Mouse (Mus musculus): ENCODE results near the gene Gucy1b1. TPM values are rescaled to one million over a fixed set of nuclear protein-coding genes. Genes with fewer than 3 reads are reported as not detected.

The Gucy1b1 gene
- polyA plus RNA-seq, 1 experiment, result not detected

- Histone ChIP-seq H3K79me3 (ENCODE audit: low read depth) (no peaks in the 10 kb centered on the region), H3K79me2 (ENCODE audit: control insufficient read depth, insufficient read depth) (no peaks in the 10 kb centered on the region), H3K4me3 (ENCODE audit: insufficient read depth, poor library complexity, severe bottlenecking) (no peak overlapping the region), H3K27me3 (ENCODE audit: control insufficient read depth, insufficient read depth, insufficient read length) (no peaks in the 10 kb centered on the region), H3K36me3 (ENCODE audit: control insufficient read depth, insufficient read depth) (no peaks in the 10 kb centered on the region), H3ac (ENCODE audit: control insufficient read depth, insufficient read length, low read depth) (no peak overlapping the region)
- TF ChIP-seq CEBPB (IDR thresholded peaks at IDR 0.05; ENCODE audit: low read depth) (no peak), MYOD1 (IDR thresholded peaks at IDR 0.05; ENCODE audit: control insufficient read depth, insufficient read length, low read depth) (no peak), MYOG (IDR thresholded peaks at IDR 0.05; ENCODE audit: control insufficient read depth, extremely low read depth, insufficient read length) (no peak), USF1 (IDR thresholded peaks at IDR 0.05; ENCODE audit: low read depth) (no peak), MAX (IDR thresholded peaks at IDR 0.05) (no peak), CTCF (IDR thresholded peaks at IDR 0.05; ENCODE audit: control insufficient read depth, insufficient read depth, insufficient read length) (no peak), FOSL1 (IDR thresholded peaks at IDR 0.05; ENCODE audit: insufficient read depth, low read length, poor library complexity, severe bottlenecking) (no peak)
Observed at GRCm38 (mm10) chr3:82007002-82007401, 67.5 kb downstream of the Gucy1b1 start.

GRCm38 (mm10) chr3:81995988-81996387 lies 78.5 kb downstream of the Gucy1b1 start:
- TF ChIP-seq MAX (IDR thresholded peaks at IDR 0.05) (no peak), CTCF (IDR thresholded peaks at IDR 0.05; ENCODE audit: control insufficient read depth, insufficient read depth, insufficient read length) (no peak), MYOG (IDR thresholded peaks at IDR 0.05; ENCODE audit: control insufficient read depth, extremely low read depth, insufficient read length) (no peak), USF1 (IDR thresholded peaks at IDR 0.05; ENCODE audit: low read depth) (no peak), CEBPB (IDR thresholded peaks at IDR 0.05; ENCODE audit: low read depth) (no peak), MYOD1 (IDR thresholded peaks at IDR 0.05; ENCODE audit: control insufficient read depth, insufficient read length, low read depth) (no peak), FOSL1 (IDR thresholded peaks at IDR 0.05; ENCODE audit: insufficient read depth, low read length, poor library complexity, severe bottlenecking) (no peak)
- Histone ChIP-seq H3ac (ENCODE audit: control insufficient read depth, insufficient read length, low read depth) (no peak overlapping the region), H3K27me3 (ENCODE audit: control insufficient read depth, insufficient read depth, insufficient read length) (no peaks in the 10 kb centered on the region), H3K79me3 (ENCODE audit: low read depth) (no peaks in the 10 kb centered on the region), H3K79me2 (ENCODE audit: control insufficient read depth, insufficient read depth) (no peaks in the 10 kb centered on the region), H3K36me3 (ENCODE audit: control insufficient read depth, insufficient read depth) (no peaks in the 10 kb centered on the region), H3K4me3 (ENCODE audit: insufficient read depth, poor library complexity, severe bottlenecking) (no peak overlapping the region)

GRCm38 (mm10) chr3:81995371-81995770 lies 79.1 kb downstream of the Gucy1b1 start:
- H3K36me3 ChIP-seq (ENCODE audit: control insufficient read depth, insufficient read depth), result no peaks in the 10 kb centered on the region
- no peaks in the 10 kb centered on the region for H3K79me2 ChIP-seq (ENCODE audit: control insufficient read depth, insufficient read depth)
- no peak overlapping the region for H3ac ChIP-seq (ENCODE audit: control insufficient read depth, insufficient read length, low read depth)
- H3K27me3 ChIP-seq (ENCODE audit: control insufficient read depth, insufficient read depth, insufficient read length), result no peaks in the 10 kb centered on the region
- TF ChIP-seq CEBPB (IDR thresholded peaks at IDR 0.05; ENCODE audit: low read depth) (no peak), CTCF (IDR thresholded peaks at IDR 0.05; ENCODE audit: control insufficient read depth, insufficient read depth, insufficient read length) (no peak), MYOD1 (IDR thresholded peaks at IDR 0.05; ENCODE audit: control insufficient read depth, insufficient read length, low read depth) (no peak), MAX (IDR thresholded peaks at IDR 0.05) (no peak), USF1 (IDR thresholded peaks at IDR 0.05; ENCODE audit: low read depth) (no peak)
- H3K79me3 ChIP-seq (ENCODE audit: low read depth), result no peaks in the 10 kb centered on the region
- no peak overlapping the region for H3K4me3 ChIP-seq (ENCODE audit: insufficient read depth, poor library complexity, severe bottlenecking)

GRCm38 (mm10) chr3:81990531-81990930 lies 84.0 kb downstream of the Gucy1b1 start:
- Histone ChIP-seq H3K27me3 (ENCODE audit: control insufficient read depth, insufficient read depth, insufficient read length) (no peaks in the 10 kb centered on the region), H3K36me3 (ENCODE audit: control insufficient read depth, insufficient read depth) (no peaks in the 10 kb centered on the region), H3K4me3 (ENCODE audit: insufficient read depth, poor library complexity, severe bottlenecking) (no peak overlapping the region), H3ac (ENCODE audit: control insufficient read depth, insufficient read length, low read depth) (no peak overlapping the region), H3K79me3 (ENCODE audit: low read depth) (no peaks in the 10 kb centered on the region), H3K79me2 (ENCODE audit: control insufficient read depth, insufficient read depth) (no peaks in the 10 kb centered on the region)
- no peak for TF ChIP-seq MYOG (IDR thresholded peaks at IDR 0.05; ENCODE audit: control insufficient read depth, extremely low read depth, insufficient read length)
- no peak for TF ChIP-seq CTCF (IDR thresholded peaks at IDR 0.05; ENCODE audit: control insufficient read depth, insufficient read depth, insufficient read length)
- TF ChIP-seq MYOD1 (IDR thresholded peaks at IDR 0.05; ENCODE audit: control insufficient read depth, insufficient read length, low read depth), result no peak
- no peak for TF ChIP-seq MAX (IDR thresholded peaks at IDR 0.05)
- TF ChIP-seq USF1 (IDR thresholded peaks at IDR 0.05; ENCODE audit: low read depth), result no peak
- TF ChIP-seq CEBPB (IDR thresholded peaks at IDR 0.05; ENCODE audit: low read depth), result no peak

- Histone ChIP-seq H3K36me3 (ENCODE audit: control insufficient read depth, insufficient read depth) (no peaks in the 10 kb centered on the region), H3K27me3 (ENCODE audit: control insufficient read depth, insufficient read depth, insufficient read length) (no peaks in the 10 kb centered on the region), H3ac (ENCODE audit: control insufficient read depth, insufficient read length, low read depth) (no peak overlapping the region), H3K79me3 (ENCODE audit: low read depth) (no peaks in the 10 kb centered on the region), H3K4me3 (ENCODE audit: insufficient read depth, poor library complexity, severe bottlenecking) (no peak overlapping the region), H3K79me2 (ENCODE audit: control insufficient read depth, insufficient read depth) (no peaks in the 10 kb centered on the region)
- TF ChIP-seq CEBPB (IDR thresholded peaks at IDR 0.05; ENCODE audit: low read depth) (no peak), MYOG (IDR thresholded peaks at IDR 0.05; ENCODE audit: control insufficient read depth, extremely low read depth, insufficient read length) (no peak), FOSL1 (IDR thresholded peaks at IDR 0.05; ENCODE audit: insufficient read depth, low read length, poor library complexity, severe bottlenecking) (no peak), MAX (IDR thresholded peaks at IDR 0.05) (no peak), MYOD1 (IDR thresholded peaks at IDR 0.05; ENCODE audit: control insufficient read depth, insufficient read length, low read depth) (no peak), CTCF (IDR thresholded peaks at IDR 0.05; ENCODE audit: control insufficient read depth, insufficient read depth, insufficient read length) (no peak), USF1 (IDR thresholded peaks at IDR 0.05; ENCODE audit: low read depth) (no peak)
Observed at GRCm38 (mm10) chr3:81989692-81990141, 84.8 kb downstream of the Gucy1b1 start.

- H3K27me3 ChIP-seq (ENCODE audit: control insufficient read depth, insufficient read depth, insufficient read length), result no peaks in the 10 kb centered on the region
- H3K36me3 ChIP-seq (ENCODE audit: control insufficient read depth, insufficient read depth), result no peaks in the 10 kb centered on the region
- no peaks in the 10 kb centered on the region for H3K79me2 ChIP-seq (ENCODE audit: control insufficient read depth, insufficient read depth)
- no peak overlapping the region for H3ac ChIP-seq (ENCODE audit: control insufficient read depth, insufficient read length, low read depth)
- H3K79me3 ChIP-seq (ENCODE audit: low read depth), result no peaks in the 10 kb centered on the region
- no peak overlapping the region for H3K4me3 ChIP-seq (ENCODE audit: insufficient read depth, poor library complexity, severe bottlenecking)
- TF ChIP-seq MYOD1 (IDR thresholded peaks at IDR 0.05; ENCODE audit: control insufficient read depth, insufficient read length, low read depth) (no peak), CTCF (IDR thresholded peaks at IDR 0.05; ENCODE audit: control insufficient read depth, insufficient read depth, insufficient read length) (no peak), MYOG (IDR thresholded peaks at IDR 0.05; ENCODE audit: control insufficient read depth, extremely low read depth, insufficient read length) (no peak), CEBPB (IDR thresholded peaks at IDR 0.05; ENCODE audit: low read depth) (no peak), USF1 (IDR thresholded peaks at IDR 0.05; ENCODE audit: low read depth) (no peak), FOSL1 (IDR thresholded peaks at IDR 0.05; ENCODE audit: insufficient read depth, low read length, poor library complexity, severe bottlenecking) (no peak), MAX (IDR thresholded peaks at IDR 0.05) (no peak)
Observed at GRCm38 (mm10) chr3:81987628-81988027, 86.9 kb downstream of the Gucy1b1 start.

All from C2C12 (cell line).